Mouse (Mus musculus): ENCODE data around the gene Eps15l1. TPM values are rescaled to one million over a fixed set of nuclear protein-coding genes. Genes with fewer than 3 reads are reported as not detected.

The Eps15l1 gene
- total and polyA plus RNA-seq, 2 experiments from 2014 or later, result 45.5 to 66.0 TPM

GRCm38 (mm10) chr8:72458457-72458856, 37.2 kb upstream of the Eps15l1 start:
- H3K4me3 ChIP-seq (ENCODE audit: low read length), result no peak overlapping the region
- H3K4me2 ChIP-seq (ENCODE audit: low read depth, low read length), result no peak overlapping the region
- peaks cover 49% of the 10 kb centered on the region for H3K36me3 ChIP-seq (ENCODE audit: insufficient read depth, low read length)
- no peaks in the 10 kb centered on the region for H3K9me3 ChIP-seq (ENCODE audit: low read length)
- no peak overlapping the region for H3K27ac ChIP-seq
- DNase-seq (ENCODE audit: low spot score), result no peak
- no peak for ATAC-seq
- H3K4me1 ChIP-seq (ENCODE audit: insufficient read depth, low read length), result no peaks in the 10 kb centered on the region
- WGBS, result 87% methylated on average over 6 of the region's 6 CpGs
- H3K27me3 ChIP-seq (ENCODE audit: insufficient read depth, low read length), result no peaks in the 10 kb centered on the region
- TF ChIP-seq CTCF (IDR thresholded peaks at IDR 0.05; ENCODE audit: low read depth), result no peak
- no peak overlapping the region for H3K9ac ChIP-seq (replicated peaks; ENCODE audit: low read length)

GRCm38 (mm10) chr8:72457806-72458205, 36.5 kb upstream of the Eps15l1 start:
- Histone ChIP-seq H3K27me3 (ENCODE audit: insufficient read depth, low read length) (no peaks in the 10 kb centered on the region), H3K9me3 (ENCODE audit: low read length) (no peaks in the 10 kb centered on the region), H3K36me3 (ENCODE audit: insufficient read depth, low read length) (peaks cover 45% of the 10 kb centered on the region), H3K4me1 (ENCODE audit: insufficient read depth, low read length) (no peaks in the 10 kb centered on the region), H3K4me3 (ENCODE audit: low read length) (no peak overlapping the region), H3K27ac (no peak overlapping the region), H3K4me2 (ENCODE audit: low read depth, low read length) (no peak overlapping the region), H3K9ac (replicated peaks; ENCODE audit: low read length) (no peak overlapping the region)
- TF ChIP-seq CTCF (IDR thresholded peaks at IDR 0.05; ENCODE audit: low read depth), result no peak
- WGBS, result 98% methylated on average over 3 of the region's 3 CpGs
- DNase-seq (ENCODE audit: low spot score) (no peak), ATAC-seq (no peak)

- no peak overlapping the region for H3K4me2 ChIP-seq (ENCODE audit: low read depth, low read length)
- H3K27ac ChIP-seq, result no peak overlapping the region
- TF ChIP-seq CTCF (IDR thresholded peaks at IDR 0.05; ENCODE audit: low read depth), result no peak
- H3K9ac ChIP-seq (replicated peaks; ENCODE audit: low read length), result no peak overlapping the region
- H3K9me3 ChIP-seq (ENCODE audit: low read length), result no peaks in the 10 kb centered on the region
- no peak for ATAC-seq
- H3K27me3 ChIP-seq (ENCODE audit: insufficient read depth, low read length), result no peaks in the 10 kb centered on the region
- WGBS, result 84% methylated on average over 4 of the region's 4 CpGs
- DNase-seq (ENCODE audit: low spot score), result no peak
- H3K36me3 ChIP-seq (ENCODE audit: insufficient read depth, low read length), result peaks cover 37% of the 10 kb centered on the region
- H3K4me3 ChIP-seq (ENCODE audit: low read length), result no peak overlapping the region
- no peaks in the 10 kb centered on the region for H3K4me1 ChIP-seq (ENCODE audit: insufficient read depth, low read length)
Measured at GRCm38 (mm10) chr8:72455317-72455716, 34.1 kb upstream of the Eps15l1 start.

- peaks cover 38% of the 10 kb centered on the region for H3K36me3 ChIP-seq (ENCODE audit: insufficient read depth, low read length)
- H3K9ac ChIP-seq (replicated peaks; ENCODE audit: low read length), result no peak overlapping the region
- no peaks in the 10 kb centered on the region for H3K4me1 ChIP-seq (ENCODE audit: insufficient read depth, low read length)
- H3K27me3 ChIP-seq (ENCODE audit: insufficient read depth, low read length), result no peaks in the 10 kb centered on the region
- H3K27ac ChIP-seq, result no peak overlapping the region
- H3K4me3 ChIP-seq (ENCODE audit: low read length), result no peak overlapping the region
- DNase-seq (ENCODE audit: low spot score) (no peak), ATAC-seq (no peak)
- no peak overlapping the region for H3K4me2 ChIP-seq (ENCODE audit: low read depth, low read length)
- TF ChIP-seq CTCF (IDR thresholded peaks at IDR 0.05; ENCODE audit: low read depth), result peak; percentile 25; the same call in 1 of the 2 replicates
- WGBS, result 97% methylated on average over 2 of the region's 2 CpGs
- no peaks in the 10 kb centered on the region for H3K9me3 ChIP-seq (ENCODE audit: low read length)
Measured at GRCm38 (mm10) chr8:72453904-72454303, 32.6 kb upstream of the Eps15l1 start.

- Histone ChIP-seq H3K9me3 (ENCODE audit: low read length) (no peaks in the 10 kb centered on the region), H3K27ac (no peak overlapping the region), H3K4me1 (ENCODE audit: insufficient read depth, low read length) (no peaks in the 10 kb centered on the region), H3K4me3 (ENCODE audit: low read length) (no peak overlapping the region), H3K9ac (replicated peaks; ENCODE audit: low read length) (no peak overlapping the region), H3K36me3 (ENCODE audit: insufficient read depth, low read length) (peaks cover 38% of the 10 kb centered on the region), H3K4me2 (ENCODE audit: low read depth, low read length) (no peak overlapping the region), H3K27me3 (ENCODE audit: insufficient read depth, low read length) (no peaks in the 10 kb centered on the region)
- WGBS, result 89% methylated on average over 8 of the region's 8 CpGs
- DNase-seq (ENCODE audit: low spot score), result no peak
- TF ChIP-seq CTCF (IDR thresholded peaks at IDR 0.05; ENCODE audit: low read depth), result no peak
- no peak for ATAC-seq
Measured at GRCm38 (mm10) chr8:72451516-72451915, 30.3 kb upstream of the Eps15l1 start.

- Histone ChIP-seq H3K9me3 (ENCODE audit: low read length) (no peaks in the 10 kb centered on the region), H3K4me2 (ENCODE audit: low read depth, low read length) (no peak overlapping the region)
Measured at GRCm38 (mm10) chr8:72445071-72445470, 23.8 kb upstream of the Eps15l1 start.

GRCm38 (mm10) chr8:72443994-72444350, 22.7 kb upstream of the Eps15l1 start:
- DNase-seq (ENCODE audit: low spot score), result no peak
- WGBS, result 46% methylated on average over 6 of the region's 6 CpGs
- Histone ChIP-seq H3K9ac (replicated peaks; ENCODE audit: low read length) (peak overlapping the region; percentile 39), H3K27ac (peak overlapping the region; percentile 33), H3K4me2 (ENCODE audit: low read depth, low read length) (peak overlapping the region; percentile 58), H3K4me1 (ENCODE audit: insufficient read depth, low read length) (peaks cover 4% of the 10 kb centered on the region), H3K36me3 (ENCODE audit: insufficient read depth, low read length) (no peaks in the 10 kb centered on the region; the same call in 1 of the 2 replicates), H3K4me3 (ENCODE audit: low read length) (peak overlapping the region; percentile 33), H3K27me3 (ENCODE audit: insufficient read depth, low read length) (no peaks in the 10 kb centered on the region), H3K9me3 (ENCODE audit: low read length) (no peaks in the 10 kb centered on the region)
- no peak for TF ChIP-seq CTCF (IDR thresholded peaks at IDR 0.05; ENCODE audit: low read depth)
- no peak; the same call in 1 of the 2 replicates for ATAC-seq

More at GRCm38 (mm10) chr8:72445071-72445470, 23.8 kb upstream of the Eps15l1 start:
- Histone ChIP-seq H3K27me3 (ENCODE audit: insufficient read depth, low read length) (no peaks in the 10 kb centered on the region), H3K27ac (no peak overlapping the region), H3K9ac (replicated peaks; ENCODE audit: low read length) (no peak overlapping the region), H3K4me3 (ENCODE audit: low read length) (no peak overlapping the region), H3K36me3 (ENCODE audit: insufficient read depth, low read length) (peaks cover 8% of the 10 kb centered on the region), H3K4me1 (ENCODE audit: insufficient read depth, low read length) (peaks cover 4% of the 10 kb centered on the region)
- TF ChIP-seq CTCF (IDR thresholded peaks at IDR 0.05; ENCODE audit: low read depth), result no peak
- DNase-seq (ENCODE audit: low spot score), result no peak
- 94% methylated on average over 6 of the region's 6 CpGs for WGBS
- ATAC-seq, result no peak
